Mouse (Mus musculus) bone marrow, adult 2 months (tissue): Measurements from ENCODE around the gene Mapkapk2.

Experiments
- CTCF ChIP-seq: fragments of 200-500 bp; IDR thresholded peaks from 2 replicates; pipeline ENCODE4 v1.5.1; 2011; ENCODE audit warnings: low read length, control low read depth; ENCODE audit not compliant: control insufficient read depth, insufficient read depth
- POLR2A ChIP-seq: fragments of 200-500 bp; IDR thresholded peaks from 2 replicates; pipeline ENCODE4 v1.6.1; 2011; ENCODE audit warnings: low read depth, mild to moderate bottlenecking, control low read depth, low read length, borderline replicate concordance; ENCODE audit not compliant: control insufficient read depth

DNA sequence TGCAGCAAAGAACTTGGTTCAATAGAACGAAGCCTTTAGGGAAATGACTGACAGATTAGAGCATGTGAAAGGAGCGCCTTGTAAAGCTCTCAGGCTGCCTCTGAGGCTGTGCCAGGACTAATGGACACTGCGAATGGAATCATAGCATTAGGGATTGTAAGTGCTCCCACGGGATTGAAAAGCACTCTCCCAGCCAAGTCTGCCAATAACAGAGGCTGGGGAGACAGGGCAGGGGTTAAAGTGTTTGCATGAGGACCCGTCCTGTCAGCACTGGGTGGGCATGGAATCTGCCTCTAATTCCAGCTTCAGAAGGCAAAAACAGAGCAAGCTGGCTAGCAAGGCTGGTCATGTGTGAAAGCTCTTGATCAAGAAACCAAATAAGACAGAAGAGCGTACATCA is 36.6 kb upstream of the Mapkapk2 start:
- no peak for TF ChIP-seq POLR2A
- no peak for TF ChIP-seq CTCF
